Mouse (Mus musculus): ENCODE results near the gene Tmem121. TPM values are rescaled to one million over a fixed set of nuclear protein-coding genes. Genes with fewer than 3 reads are reported as not detected.

Tmem121 gene
- 10 to 100 TPM; 19.7 to 20.7 TPM for total RNA-seq (2021)
- long read RNA-seq, experiment 1, transcript Tmem121-201 (2 exons, 1,574 nt) = major isoform, 5 of 6 reads
- long read RNA-seq, experiment 1, partial matches to known transcripts = 1 of 6 reads
- long read RNA-seq, experiment 1, other reads (novel, unspliced or antisense) = 0 of 6 reads
- long read RNA-seq, experiment 2, partial matches to known transcripts = 0 of 4 reads
- long read RNA-seq, experiment 2, other reads (novel, unspliced or antisense) = 0 of 4 reads

DNA sequence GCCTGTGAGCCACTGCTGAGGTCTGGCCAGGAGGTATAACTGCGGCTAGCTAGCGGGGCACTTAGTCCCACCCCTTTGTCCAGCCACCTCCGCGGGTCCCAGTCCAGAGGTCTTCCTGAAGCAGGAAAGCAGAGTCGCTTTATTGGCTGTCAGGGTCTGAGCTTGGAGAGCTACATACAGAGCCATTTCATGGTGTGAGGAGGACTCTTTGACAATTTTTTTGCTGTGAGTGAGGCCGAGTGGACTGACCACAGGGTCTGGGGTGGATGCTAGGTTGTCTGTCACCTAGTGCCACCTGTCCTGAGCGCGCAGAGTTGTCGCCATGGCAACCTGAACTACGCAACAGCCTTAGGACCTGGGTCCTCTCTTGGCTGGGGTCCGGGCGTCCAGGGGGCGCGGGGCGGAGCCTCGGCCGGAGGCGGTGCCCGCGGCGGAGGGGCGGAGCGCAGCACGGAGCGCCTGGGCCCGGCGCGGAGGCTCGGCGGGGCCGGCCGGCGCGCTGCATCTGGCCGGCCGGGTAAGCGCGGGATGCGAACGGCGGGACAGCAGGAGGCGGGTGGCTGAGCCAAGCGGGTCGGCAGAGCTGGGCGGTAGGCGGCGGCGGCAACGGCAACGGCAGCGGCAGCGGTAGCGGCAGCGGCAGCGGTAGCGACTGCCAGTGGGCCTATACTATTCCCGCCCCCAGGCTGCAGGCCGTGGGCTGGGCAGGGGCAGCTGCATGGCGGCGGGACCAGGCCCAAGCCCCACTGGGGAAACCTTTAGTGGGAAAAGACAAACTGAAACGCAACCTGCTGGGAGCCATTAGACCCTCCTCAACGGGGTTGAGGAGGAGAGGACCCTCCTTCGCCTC, at the start of gene Tmem121:
TSS of gene Tmem121 (plus strand) at position 489 of the 850 bp plus-strand sequence.
- peak in 1 of 2 experiments; percentile 36 for DNase-seq (ENCODE audit: low spot score in 2 of 2)
- no peak for TF ChIP-seq CTCF (conservative IDR thresholded peaks at IDR 0.05)
- H3K27ac ChIP-seq = peak within 1 kb of the TSS; percentile 84
- H3K4me3 ChIP-seq = peak within 1 kb of the TSS; percentile 69

DNA sequence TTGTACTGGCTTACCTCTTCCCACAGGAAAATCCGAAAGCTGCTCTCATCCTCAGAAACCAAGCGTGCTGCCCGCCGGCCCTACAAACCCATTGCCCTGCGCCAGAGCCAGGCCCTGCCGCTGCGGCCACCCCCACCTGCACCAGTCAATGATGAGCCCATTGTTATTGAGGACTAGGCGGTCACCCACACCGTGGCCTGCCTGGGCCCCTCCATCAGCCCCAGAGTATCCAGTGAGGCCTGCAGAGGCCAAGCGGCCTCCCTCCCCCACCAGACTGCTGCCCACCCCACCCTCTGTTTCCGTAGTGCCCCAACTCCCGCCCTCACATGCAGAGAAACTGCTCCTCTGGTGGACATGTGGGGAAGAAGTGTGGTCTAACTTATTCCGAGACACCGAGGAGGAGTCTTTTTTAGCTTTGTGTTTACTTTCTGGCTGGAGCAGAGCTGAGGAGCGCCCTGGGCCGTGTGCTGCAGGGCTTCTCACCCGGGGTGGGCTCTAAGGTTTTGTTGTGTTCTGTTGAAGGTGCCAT, 49.2 kb upstream of the Tmem121 start:
- Histone ChIP-seq H3K27ac (no peak overlapping the region), H3K4me3 (no peak overlapping the region)
- 0 out of 2 replicates have a peak, but pooled peaks have one; percentile 16 for TF ChIP-seq CTCF (conservative IDR thresholded peaks at IDR 0.05)
- no peak for DNase-seq (ENCODE audit: low spot score in 2 of 2)

- TF ChIP-seq CTCF (conservative IDR thresholded peaks at IDR 0.05) = no peak
- no peak for DNase-seq (ENCODE audit: low spot score in 2 of 2)
- Histone ChIP-seq H3K4me3 (no peak overlapping the region), H3K27ac (no peak overlapping the region)
Measured at GRCm38 (mm10) chr12:113137260-113138213, 48.2 kb upstream of the Tmem121 start.

DNA sequence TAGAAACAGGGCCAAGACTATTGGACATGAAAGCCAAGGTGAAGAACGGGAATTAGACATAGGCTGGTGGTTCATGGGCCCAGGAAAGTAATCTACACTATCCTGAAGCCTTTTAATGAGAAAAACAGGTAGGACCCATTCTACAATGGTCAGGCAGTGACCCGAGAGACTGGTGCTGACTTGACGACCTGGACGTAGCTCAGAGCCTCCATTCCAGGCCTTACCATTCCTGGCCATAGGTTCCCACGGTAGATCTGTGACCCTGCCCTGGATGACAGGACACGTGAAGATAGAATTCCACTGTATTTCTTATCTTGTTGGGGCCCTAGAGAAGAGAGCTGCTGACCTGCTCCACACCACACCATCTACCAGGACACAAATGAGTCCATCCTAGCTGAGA, 47.4 kb upstream of the Tmem121 start:
- no peak overlapping the region for H3K27ac ChIP-seq

GRCm38 (mm10) chr12:113138901-113139864, 46.5 kb upstream of the Tmem121 start:
- no peak for DNase-seq (ENCODE audit: low spot score in 2 of 2)
- TF ChIP-seq CTCF (conservative IDR thresholded peaks at IDR 0.05) = no peak
- Histone ChIP-seq H3K4me3 (peak overlapping the region; percentile 74), H3K27ac (peak overlapping the region; percentile 88)

More for the DNA sequence above, 47.4 kb upstream of the Tmem121 start:
- H3K4me3 ChIP-seq = no peak overlapping the region
- no peak for TF ChIP-seq CTCF (conservative IDR thresholded peaks at IDR 0.05)
- no peak for DNase-seq (ENCODE audit: low spot score in 2 of 2)

GRCm38 (mm10) chr12:113139908-113140615, 45.7 kb upstream of the Tmem121 start, which contains the start of gene Crip2:
TSS of gene Crip2 (plus strand) at chr12:113140236.
- peak; percentile 87 to 94 for DNase-seq (ENCODE audit: low spot score in 2 of 2)
- Histone ChIP-seq H3K4me3 (peak within 1 kb of the TSS; percentile 74), H3K27ac (peak within 1 kb of the TSS; percentile 88)
- peak; percentile 52 for TF ChIP-seq CTCF (conservative IDR thresholded peaks at IDR 0.05)

- Histone ChIP-seq H3K4me3 (peak overlapping the region; percentile 74), H3K27ac (peak overlapping the region; percentile 88)
- no peak for TF ChIP-seq CTCF (conservative IDR thresholded peaks at IDR 0.05)
- DNase-seq (ENCODE audit: low spot score in 2 of 2) = no peak
Measured at GRCm38 (mm10) chr12:113140616-113141411, 44.9 kb upstream of the Tmem121 start.

GRCm38 (mm10) chr12:113141531-113141973, 44.2 kb upstream of the Tmem121 start:
- peak in 1 of 2 experiments; percentile 66 for DNase-seq (ENCODE audit: low spot score in 2 of 2)
- TF ChIP-seq CTCF (conservative IDR thresholded peaks at IDR 0.05) = no peak
- Histone ChIP-seq H3K4me3 (peak overlapping the region; percentile 74), H3K27ac (peak overlapping the region; percentile 88)

GRCm38 (mm10) chr12:113142021-113142975, 43.4 kb upstream of the Tmem121 start:
- 0 out of 2 replicates have a peak, but pooled peaks have one; percentile 24 for TF ChIP-seq CTCF (conservative IDR thresholded peaks at IDR 0.05)
- Histone ChIP-seq H3K27ac (peak overlapping the region; percentile 88), H3K4me3 (peak overlapping the region; percentile 74)

More at GRCm38 (mm10) chr12:113142021-113142975, 43.4 kb upstream of the Tmem121 start:
- DNase-seq (ENCODE audit: low spot score in 2 of 2) = peak; percentile 60 to 72
